Mouse (Mus musculus): ENCODE results near the gene Moxd1. TPM values are rescaled to one million over a fixed set of nuclear protein-coding genes. Genes with fewer than 3 reads are reported as not detected.

Moxd1 gene
- total and polyA plus RNA-seq, 2 experiments from 2014 or later = 12.9 to 14.3 TPM

GRCm38 (mm10) chr10:24296608-24297007 lies 73.3 kb downstream of the Moxd1 start:
- Histone ChIP-seq H3K27me3 (ENCODE audit: insufficient read depth, low read length) (no peaks in the 10 kb centered on the region), H3K4me3 (ENCODE audit: low read length) (no peak overlapping the region), H3K27ac (no peak overlapping the region), H3K4me2 (ENCODE audit: low read depth, low read length) (no peak overlapping the region), H3K9me3 (ENCODE audit: low read length) (no peaks in the 10 kb centered on the region), H3K9ac (replicated peaks; ENCODE audit: low read length) (no peak overlapping the region), H3K36me3 (ENCODE audit: insufficient read depth, low read length) (no peaks in the 10 kb centered on the region), H3K4me1 (ENCODE audit: insufficient read depth, low read length) (no peaks in the 10 kb centered on the region)
- DNase-seq (ENCODE audit: low spot score) (no peak), ATAC-seq (no peak)
- 61% methylated on average over 4 of the region's 4 CpGs for WGBS
- TF ChIP-seq CTCF (IDR thresholded peaks at IDR 0.05; ENCODE audit: low read depth) = no peak

- peak; percentile 90 for TF ChIP-seq CTCF (IDR thresholded peaks at IDR 0.05; ENCODE audit: low read depth)
These were observed 74.5 kb downstream of the Moxd1 start for GRCm38 (mm10) chr10:24297792-24298191.

GRCm38 (mm10) chr10:24298260-24299244 lies 75.2 kb downstream of the Moxd1 start:
- Histone ChIP-seq H3K36me3 (ENCODE audit: insufficient read depth, low read length) (no peaks in the 10 kb centered on the region), H3K9me3 (ENCODE audit: low read length) (no peaks in the 10 kb centered on the region), H3K4me3 (ENCODE audit: low read length) (no peak overlapping the region), H3K4me1 (ENCODE audit: insufficient read depth, low read length) (no peaks in the 10 kb centered on the region), H3K9ac (replicated peaks; ENCODE audit: low read length) (no peak overlapping the region), H3K4me2 (ENCODE audit: low read depth, low read length) (no peak overlapping the region), H3K27me3 (ENCODE audit: insufficient read depth, low read length) (no peaks in the 10 kb centered on the region), H3K27ac (no peak overlapping the region)
- peak; percentile 97 for TF ChIP-seq CTCF (IDR thresholded peaks at IDR 0.05; ENCODE audit: low read depth)
- WGBS = 41% methylated on average over 2 of the region's 2 CpGs
- peak; percentile 83 for DNase-seq (ENCODE audit: low spot score)
- ATAC-seq = peak; percentile 78; the same call in 1 of the 2 replicates

More at GRCm38 (mm10) chr10:24297792-24298191, 74.5 kb downstream of the Moxd1 start:
- Histone ChIP-seq H3K27ac (no peak overlapping the region), H3K4me1 (ENCODE audit: insufficient read depth, low read length) (no peaks in the 10 kb centered on the region), H3K4me2 (ENCODE audit: low read depth, low read length) (no peak overlapping the region), H3K4me3 (ENCODE audit: low read length) (no peak overlapping the region), H3K27me3 (ENCODE audit: insufficient read depth, low read length) (no peaks in the 10 kb centered on the region), H3K9ac (replicated peaks; ENCODE audit: low read length) (no peak overlapping the region), H3K36me3 (ENCODE audit: insufficient read depth, low read length) (no peaks in the 10 kb centered on the region), H3K9me3 (ENCODE audit: low read length) (no peaks in the 10 kb centered on the region)
- 0% methylated on average over 1 of the region's 1 CpGs for WGBS
- no peak for ATAC-seq
- peak; percentile 79 for DNase-seq (ENCODE audit: low spot score)

GRCm38 (mm10) chr10:24312191-24312611 lies 88.9 kb downstream of the Moxd1 start:
- ATAC-seq = peak; percentile 81
- WGBS = 0% methylated on average over 9 of the region's 9 CpGs
- Histone ChIP-seq H3K4me3 (ENCODE audit: low read length) (peak overlapping the region; percentile 11; the same call in 1 of the 2 replicates), H3K27ac (no peak overlapping the region), H3K27me3 (ENCODE audit: insufficient read depth, low read length) (no peaks in the 10 kb centered on the region), H3K36me3 (ENCODE audit: insufficient read depth, low read length) (no peaks in the 10 kb centered on the region), H3K4me2 (ENCODE audit: low read depth, low read length) (peak overlapping the region; percentile 45), H3K9ac (replicated peaks; ENCODE audit: low read length) (no peak overlapping the region), H3K4me1 (ENCODE audit: insufficient read depth, low read length) (no peaks in the 10 kb centered on the region), H3K9me3 (ENCODE audit: low read length) (no peaks in the 10 kb centered on the region; the same call in 1 of the 2 replicates)
- TF ChIP-seq CTCF (IDR thresholded peaks at IDR 0.05; ENCODE audit: low read depth) = peak; percentile 73
- peak; percentile 91 for DNase-seq (ENCODE audit: low spot score)

- TF ChIP-seq CTCF (IDR thresholded peaks at IDR 0.05; ENCODE audit: low read depth) = no peak
- Histone ChIP-seq H3K4me1 (ENCODE audit: insufficient read depth, low read length) (no peaks in the 10 kb centered on the region), H3K9ac (replicated peaks; ENCODE audit: low read length) (no peak overlapping the region), H3K27me3 (ENCODE audit: insufficient read depth, low read length) (no peaks in the 10 kb centered on the region), H3K36me3 (ENCODE audit: insufficient read depth, low read length) (no peaks in the 10 kb centered on the region), H3K4me3 (ENCODE audit: low read length) (no peak overlapping the region), H3K9me3 (ENCODE audit: low read length) (no peaks in the 10 kb centered on the region), H3K27ac (no peak overlapping the region), H3K4me2 (ENCODE audit: low read depth, low read length) (peak overlapping the region; percentile 17; the same call in 1 of the 2 replicates)
- peak; percentile 28 for DNase-seq (ENCODE audit: low spot score)
- 44% methylated on average over 19 of the region's 19 CpGs for WGBS
- ATAC-seq = peak; percentile 76
These were observed 94.0 kb downstream of the Moxd1 start for GRCm38 (mm10) chr10:24317126-24317836.

- H3K4me1 ChIP-seq (ENCODE audit: insufficient read depth, low read length) = no peaks in the 10 kb centered on the region
- H3K9me3 ChIP-seq (ENCODE audit: low read length) = no peaks in the 10 kb centered on the region
- H3K27me3 ChIP-seq (ENCODE audit: insufficient read depth, low read length) = no peaks in the 10 kb centered on the region
- H3K9ac ChIP-seq (replicated peaks; ENCODE audit: low read length) = no peak overlapping the region
- TF ChIP-seq CTCF (IDR thresholded peaks at IDR 0.05; ENCODE audit: low read depth) = no peak
- no peak overlapping the region for H3K27ac ChIP-seq
- no peak overlapping the region for H3K4me3 ChIP-seq (ENCODE audit: low read length)
- ATAC-seq (no peak), DNase-seq (ENCODE audit: low spot score) (no peak)
- H3K36me3 ChIP-seq (ENCODE audit: insufficient read depth, low read length) = no peaks in the 10 kb centered on the region
- WGBS = 85% methylated on average over 3 of the region's 3 CpGs
- no peak overlapping the region for H3K4me2 ChIP-seq (ENCODE audit: low read depth, low read length)
These were observed 97.0 kb downstream of the Moxd1 start for GRCm38 (mm10) chr10:24320326-24320725.

Data from hindbrain, postnatal 0 days (tissue).